Mouse (Mus musculus) lung, postnatal 4 days (tissue): ENCODE data around the gene Usp16.
A peak's percentile ranks its signal among the peaks of the same experiment; 100 is the strongest.
"Not testable (repeated sequence)": the region's sequence is repeated elsewhere in the genome, so short reads cannot be mapped to it uniquely, and the experiment has no call there.

Experiments
- DNase-seq, 2 experiments: peaks; one replicate each; pipeline ENCODE4 v3.0.0; 2021

Gene Usp16

GRCm38 (mm10) chr16:87488605-87489004 is 34.1 kb downstream of the Usp16 start:
- DNase-seq, result no peak

GRCm38 (mm10) chr16:87492191-87492792 is 37.8 kb downstream of the Usp16 start:
- not testable (repeated sequence) for DNase-seq

- no peak for DNase-seq
Observed at GRCm38 (mm10) chr16:87494955-87495655, 40.6 kb downstream of the Usp16 start.

- DNase-seq, result peak; percentile 98
Observed at GRCm38 (mm10) chr16:87495716-87496447, 41.4 kb downstream of the Usp16 start, which contains the start of gene Cct8. Cct8 (minus strand) TSS chr16:87495873.

- no peak for DNase-seq
Observed at GRCm38 (mm10) chr16:87496728-87497127, 42.2 kb downstream of the Usp16 start.

- no peak for DNase-seq
Observed at GRCm38 (mm10) chr16:87497171-87497570, 42.7 kb downstream of the Usp16 start.

GRCm38 (mm10) chr16:87499556-87499955 is 45.1 kb downstream of the Usp16 start:
- DNase-seq, result no peak

- peak; percentile 28 to 56 for DNase-seq
Observed at GRCm38 (mm10) chr16:87501304-87502078, 47.0 kb downstream of the Usp16 start.

- DNase-seq, result no peak
Observed at GRCm38 (mm10) chr16:87511706-87512105, 57.2 kb downstream of the Usp16 start.

GRCm38 (mm10) chr16:87512331-87512730 is 57.8 kb downstream of the Usp16 start:
- DNase-seq, result no peak

GRCm38 (mm10) chr16:87524228-87524627 is 69.7 kb downstream of the Usp16 start:
- DNase-seq, result no peak

GRCm38 (mm10) chr16:87527553-87528249 is 73.2 kb downstream of the Usp16 start:
- no peak for DNase-seq

GRCm38 (mm10) chr16:87528755-87529154 is 74.3 kb downstream of the Usp16 start:
- no peak for DNase-seq
